Mouse (Mus musculus): ENCODE results near the gene Lingo2.

Gene Lingo2

GRCm38 (mm10) chr4:36951150-36951954, at the start of gene Lingo2:
Lingo2 (minus strand) TSS chr4:36951747.
- DNase-seq (ENCODE audit: low spot score in 2 of 2), result no peak

- DNase-seq (ENCODE audit: low spot score in 2 of 2), result no peak
Observed at GRCm38 (mm10) chr4:36973358-36973757, 21.8 kb upstream of the Lingo2 start.

- DNase-seq (ENCODE audit: low spot score in 2 of 2), result no peak
Observed at GRCm38 (mm10) chr4:36952431-36953429, 1.2 kb upstream of the Lingo2 start.

- no peak for DNase-seq (ENCODE audit: low spot score in 2 of 2)
Observed at GRCm38 (mm10) chr4:36951955-36952215, 338 bp upstream of the Lingo2 start.

- no peak for DNase-seq (ENCODE audit: low spot score in 2 of 2)
Observed at GRCm38 (mm10) chr4:36950790-36951149, 777 bp downstream of the Lingo2 start.

GRCm38 (mm10) chr4:36950021-36950751, 1.4 kb downstream of the Lingo2 start:
- peak in 1 of 2 experiments; percentile 13 for DNase-seq (ENCODE audit: low spot score in 2 of 2)

GRCm38 (mm10) chr4:36890810-36891209, 60.7 kb downstream of the Lingo2 start:
- no peak for DNase-seq (ENCODE audit: low spot score in 2 of 2)

- DNase-seq (ENCODE audit: low spot score in 2 of 2), result no peak
Observed at GRCm38 (mm10) chr4:36890365-36890764, 61.2 kb downstream of the Lingo2 start.

- no peak for DNase-seq (ENCODE audit: low spot score in 2 of 2)
Observed at GRCm38 (mm10) chr4:36874781-36875180, 76.8 kb downstream of the Lingo2 start.

GRCm38 (mm10) chr4:36824982-36825381, 126.6 kb downstream of the Lingo2 start:
- no peak for DNase-seq (ENCODE audit: low spot score in 2 of 2)

GRCm38 (mm10) chr4:36821914-36822313, 129.6 kb downstream of the Lingo2 start:
- no peak for DNase-seq (ENCODE audit: low spot score in 2 of 2)

- DNase-seq (ENCODE audit: low spot score in 2 of 2), result no peak
Observed at GRCm38 (mm10) chr4:36775088-36775487, 176.5 kb downstream of the Lingo2 start.

GRCm38 (mm10) chr4:36730691-36731090, 220.9 kb downstream of the Lingo2 start:
- DNase-seq (ENCODE audit: low spot score in 2 of 2), result no peak

GRCm38 (mm10) chr4:36716411-36716810, 235.1 kb downstream of the Lingo2 start:
- DNase-seq (ENCODE audit: low spot score in 2 of 2), result no peak

GRCm38 (mm10) chr4:36698888-36699287, 252.7 kb downstream of the Lingo2 start:
- no peak for DNase-seq (ENCODE audit: low spot score in 2 of 2)

GRCm38 (mm10) chr4:36696810-36697209, 254.7 kb downstream of the Lingo2 start:
- no peak for DNase-seq (ENCODE audit: low spot score in 2 of 2)

GRCm38 (mm10) chr4:36659920-36660319, 291.6 kb downstream of the Lingo2 start:
- no peak for DNase-seq (ENCODE audit: low spot score in 2 of 2)

GRCm38 (mm10) chr4:36647753-36648152, 303.8 kb downstream of the Lingo2 start:
- no peak for DNase-seq (ENCODE audit: low spot score in 2 of 2)

- no peak for DNase-seq (ENCODE audit: low spot score in 2 of 2)
Observed at GRCm38 (mm10) chr4:36635666-36636065, 315.9 kb downstream of the Lingo2 start.

GRCm38 (mm10) chr4:36576801-36577200, 374.7 kb downstream of the Lingo2 start:
- DNase-seq (ENCODE audit: low spot score in 2 of 2), result no peak

- DNase-seq (ENCODE audit: low spot score in 2 of 2), result no peak
Observed at GRCm38 (mm10) chr4:36576256-36576655, 375.3 kb downstream of the Lingo2 start.

GRCm38 (mm10) chr4:36566544-36566943, 385.0 kb downstream of the Lingo2 start:
- DNase-seq (ENCODE audit: low spot score in 2 of 2), result no peak
